Mouse (Mus musculus) kidney, postnatal 0 days (tissue): ENCODE measurements at regions not wholly inside any gene's neighbourhood (a gene's known extent, or its start where the extent isn't known, plus 50 kb on each side); places are given as distances from the start of the nearest gene placed in this dataset.

Source experiments
- ATAC-seq: fragments of 200-750 bp; cut with Nextera tagmentation; replicated peaks from 2 replicates; pipeline ENCODE4 v1.8.0; 2017; ENCODE audit warnings: low read depth, moderate number of reproducible peaks, moderate TSS enrichment, moderate library complexity; ENCODE audit not compliant: low FRiP score
- DNase-seq: peaks from one replicate; pipeline ENCODE4 v3.0.0-alpha.2; 2016; ENCODE audit warnings: low spot score
- H3K27ac ChIP-seq: fragments of 300-500 bp; sonication (generic); 2 replicates; pipeline ENCODE4 v1.5.1; 2014; ENCODE audit warnings: mild to moderate bottlenecking
- H3K27me3 ChIP-seq: fragments of 300-500 bp; sonication (generic); 2 replicates; pipeline ENCODE4 v1.6.1; 2014; ENCODE audit warnings: low read length, mixed read lengths; ENCODE audit not compliant: insufficient read depth
- H3K36me3 ChIP-seq: fragments of 300-500 bp; sonication (generic); 2 replicates; pipeline ENCODE4 v1.6.1; 2014; ENCODE audit warnings: low read length, mixed read lengths; ENCODE audit not compliant: insufficient read depth
- H3K4me1 ChIP-seq: fragments of 300-500 bp; sonication (generic); replicated peaks from 2 replicates; pipeline ENCODE4 v1.6.1; 2014; ENCODE audit warnings: antibody characterized with exemption, low read length, mixed read lengths; ENCODE audit not compliant: insufficient read depth
- H3K4me2 ChIP-seq: fragments of 300-500 bp; sonication (generic); 2 replicates; pipeline ENCODE4 v1.6.1; 2014; ENCODE audit warnings: mild to moderate bottlenecking, low read length, moderate library complexity, mixed read lengths
- H3K4me3 ChIP-seq: fragments of 300-500 bp; sonication (generic); replicated peaks from 2 replicates; pipeline ENCODE4 v1.5.1; 2014; ENCODE audit warnings: low read depth, low read length
- H3K9ac ChIP-seq: fragments of 300-500 bp; sonication (generic); 2 replicates; pipeline ENCODE4 v1.6.1; 2014; ENCODE audit warnings: low read depth, low read length
- H3K9me3 ChIP-seq: fragments of 300-500 bp; sonication (generic); replicated peaks from 2 replicates; pipeline ENCODE4 v1.6.1; 2016; ENCODE audit warnings: low read length, inconsistent platforms, mixed read lengths
- CTCF ChIP-seq: IDR thresholded peaks from 2 replicates; pipeline ENCODE4 v1.5.1; 2016; ENCODE audit warnings: antibody characterized with exemption, low read depth, mild to moderate bottlenecking, moderate library complexity
- WGBS: fragments of 180-500 bp; shearing (Covaris S2); extraction: QIAGEN DNeasy Blood & Tissue Kit; methylation state at CpG from one replicate; pipeline ENCODE4 v1.1.7; 2014; 5-methylcytosine and 5-hydroxymethylcytosine counted together

GRCm38 (mm10) chr12:12562267-12562666 is 300.3 kb downstream of the Fam49a start:
- no peaks in the 10 kb centered on the region for H3K36me3 ChIP-seq
- no peak overlapping the region for H3K9ac ChIP-seq
- H3K4me1 ChIP-seq, result no peaks in the 10 kb centered on the region
- H3K27me3 ChIP-seq, result no peaks in the 10 kb centered on the region
- H3K4me3 ChIP-seq, result no peak overlapping the region
- 96% methylated on average over 1 of the region's 1 CpGs for WGBS
- ATAC-seq (no peak), DNase-seq (no peak)
- no peak for TF ChIP-seq CTCF
- no peak overlapping the region for H3K27ac ChIP-seq
- H3K9me3 ChIP-seq, result no peaks in the 10 kb centered on the region
- no peak overlapping the region for H3K4me2 ChIP-seq

GRCm38 (mm10) chr12:12551818-12552217 is 289.9 kb downstream of the Fam49a start:
- 53% methylated on average over 5 of the region's 5 CpGs for WGBS
- Histone ChIP-seq H3K36me3 (no peaks in the 10 kb centered on the region), H3K4me3 (no peak overlapping the region), H3K27ac (no peak overlapping the region), H3K4me2 (no peak overlapping the region), H3K9me3 (no peaks in the 10 kb centered on the region), H3K9ac (no peak overlapping the region), H3K27me3 (no peaks in the 10 kb centered on the region), H3K4me1 (no peaks in the 10 kb centered on the region)
- no peak for TF ChIP-seq CTCF
- peak; percentile 43; the same call in 1 of the 2 replicates for ATAC-seq
- DNase-seq, result peak; percentile 7

- Histone ChIP-seq H3K9me3 (no peaks in the 10 kb centered on the region), H3K4me1 (no peaks in the 10 kb centered on the region), H3K27me3 (no peaks in the 10 kb centered on the region), H3K4me2 (no peak overlapping the region), H3K27ac (no peak overlapping the region), H3K4me3 (no peak overlapping the region), H3K36me3 (no peaks in the 10 kb centered on the region), H3K9ac (no peak overlapping the region)
- TF ChIP-seq CTCF, result no peak
- WGBS, result 95% methylated on average over 3 of the region's 3 CpGs
- no peak for ATAC-seq
- DNase-seq, result no peak
Measured at GRCm38 (mm10) chr12:12549649-12550048, 287.7 kb downstream of the Fam49a start.

- Histone ChIP-seq H3K4me3 (no peak overlapping the region), H3K4me1 (no peaks in the 10 kb centered on the region), H3K27me3 (no peaks in the 10 kb centered on the region), H3K36me3 (no peaks in the 10 kb centered on the region), H3K9ac (no peak overlapping the region), H3K4me2 (no peak overlapping the region), H3K9me3 (no peaks in the 10 kb centered on the region), H3K27ac (no peak overlapping the region)
- no peak for ATAC-seq
- WGBS, result 36% methylated on average over 2 of the region's 2 CpGs
- DNase-seq, result no peak
- no peak for TF ChIP-seq CTCF
Measured at GRCm38 (mm10) chr12:12548688-12549087, 286.7 kb downstream of the Fam49a start.

- Histone ChIP-seq H3K9me3 (no peaks in the 10 kb centered on the region), H3K4me1 (no peaks in the 10 kb centered on the region), H3K27ac (no peak overlapping the region), H3K4me3 (no peak overlapping the region), H3K36me3 (no peaks in the 10 kb centered on the region), H3K27me3 (no peaks in the 10 kb centered on the region), H3K4me2 (no peak overlapping the region), H3K9ac (no peak overlapping the region)
- ATAC-seq, result no peak
- TF ChIP-seq CTCF, result no peak
- no peak for DNase-seq
- WGBS, result 70% methylated on average over 1 of the region's 1 CpGs
Measured at GRCm38 (mm10) chr12:12547477-12547876, 285.5 kb downstream of the Fam49a start.

- TF ChIP-seq CTCF, result no peak
- Histone ChIP-seq H3K36me3 (no peaks in the 10 kb centered on the region), H3K4me2 (no peak overlapping the region), H3K4me3 (no peak overlapping the region), H3K4me1 (no peaks in the 10 kb centered on the region), H3K27me3 (no peaks in the 10 kb centered on the region), H3K27ac (no peak overlapping the region), H3K9ac (no peak overlapping the region), H3K9me3 (no peaks in the 10 kb centered on the region)
- 85% methylated on average over 5 of the region's 5 CpGs for WGBS
- no peak for DNase-seq
- ATAC-seq, result no peak
Measured at GRCm38 (mm10) chr12:12546372-12547031, 284.6 kb downstream of the Fam49a start.
